Mouse (Mus musculus) hindbrain, embryonic 14.5 days (tissue): ENCODE data around the gene Ppie. TPM values are rescaled to one million over a fixed set of nuclear protein-coding genes. Genes with fewer than 3 reads are reported as not detected.
"Not testable (repeated sequence)": the region's sequence is repeated elsewhere in the genome, so short reads cannot be mapped to it uniquely, and the experiment has no call there.

ENCODE experiments used
- ATAC-seq: fragments of 200-750 bp; cut with Nextera tagmentation; 2 replicates; pipeline ENCODE4 v1.8.0; 2017; ENCODE audit warnings: moderate number of reproducible peaks, mild to moderate bottlenecking, moderate TSS enrichment, moderate library complexity; ENCODE audit not compliant: low FRiP score
- DNase-seq: peaks from one replicate; pipeline ENCODE4 v3.0.0-alpha.2; 2015; ENCODE audit warnings: low spot score
- H3K27ac ChIP-seq: fragments of 300-500 bp; sonication (generic); 2 replicates; pipeline ENCODE4 v1.5.1; 2014; ENCODE audit warnings: mild to moderate bottlenecking, moderate library complexity
- H3K27me3 ChIP-seq: fragments of 300-500 bp; sonication (generic); 2 replicates; pipeline ENCODE4 v1.6.1; 2014; ENCODE audit warnings: mild to moderate bottlenecking, low read length, mixed read lengths; ENCODE audit not compliant: control insufficient read depth, insufficient read depth
- H3K36me3 ChIP-seq: fragments of 300-500 bp; sonication (generic); replicated peaks from 2 replicates; pipeline ENCODE4 v1.6.1; 2014; ENCODE audit not compliant: control insufficient read depth, insufficient read depth
- H3K4me1 ChIP-seq: fragments of 300-500 bp; sonication (generic); replicated peaks from 2 replicates; pipeline ENCODE4 v1.6.1; 2014; ENCODE audit warnings: antibody characterized with exemption, low read length, mixed read lengths; ENCODE audit not compliant: control insufficient read depth, insufficient read depth
- H3K4me2 ChIP-seq: fragments of 300-500 bp; sonication (generic); replicated peaks from 2 replicates; pipeline ENCODE4 v1.6.1; 2014; ENCODE audit warnings: mild to moderate bottlenecking, moderate library complexity
- H3K4me3 ChIP-seq: fragments of 300-500 bp; sonication (generic); replicated peaks from 2 replicates; pipeline ENCODE4 v1.5.1; 2014; ENCODE audit warnings: mild to moderate bottlenecking, low read length
- H3K9ac ChIP-seq: fragments of 300-500 bp; sonication (generic); 2 replicates; pipeline ENCODE4 v1.6.1; 2014
- H3K9me3 ChIP-seq: fragments of 300-500 bp; sonication (generic); 2 replicates; pipeline ENCODE4 v1.6.1; 2016; ENCODE audit warnings: low read length; ENCODE audit not compliant: control insufficient read depth
- WGBS: fragments of 180-500 bp; shearing (Covaris S2); extraction: QIAGEN DNeasy Blood & Tissue Kit; methylation state at CpG from one replicate; pipeline ENCODE4 v1.1.7; 2014; 5-methylcytosine and 5-hydroxymethylcytosine counted together
- polyA plus RNA-seq: library from polyadenylated mRNA; unstranded; fragments of >200 nt; fragmentation: Nextera tagmentation; extraction: Ambion mirVana; gene quantifications from 2 replicates; pipeline ENCODE4 v1.2.1, GENCODE M21; 2014

Gene Ppie
- polyA plus RNA-seq, 1 experiment from 2014 or later = 54.9 TPM

DNA sequence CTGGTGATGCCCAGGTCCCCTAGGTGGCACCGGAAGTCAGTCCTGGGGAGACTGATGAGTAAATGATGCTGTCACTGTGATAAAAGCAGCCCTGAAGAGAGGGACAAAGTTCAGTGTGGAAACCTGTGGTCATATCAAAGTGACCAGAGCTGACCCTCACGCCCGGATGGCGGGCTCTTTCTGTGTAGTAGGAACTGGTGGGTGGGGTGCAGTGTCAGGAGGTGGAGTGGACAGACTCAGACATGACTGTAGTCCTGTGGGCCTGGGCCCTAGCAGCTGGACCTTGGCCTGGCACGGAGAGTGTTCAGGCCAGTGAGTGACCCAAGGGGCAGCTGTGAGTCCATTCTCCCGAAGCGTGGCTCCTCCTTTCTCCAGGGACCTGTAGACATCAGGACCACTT, 33.8 kb downstream of the Ppie start:
- not testable (repeated sequence) for ATAC-seq, H3K4me3 ChIP-seq, H3K4me1 ChIP-seq, H3K27ac ChIP-seq, H3K36me3 ChIP-seq, DNase-seq, H3K9me3 ChIP-seq, H3K4me2 ChIP-seq, H3K9ac ChIP-seq
- H3K27me3 ChIP-seq = peaks cover 35% of the 10 kb centered on the region
- WGBS = 79% methylated on average over 6 of the region's 7 CpGs

DNA sequence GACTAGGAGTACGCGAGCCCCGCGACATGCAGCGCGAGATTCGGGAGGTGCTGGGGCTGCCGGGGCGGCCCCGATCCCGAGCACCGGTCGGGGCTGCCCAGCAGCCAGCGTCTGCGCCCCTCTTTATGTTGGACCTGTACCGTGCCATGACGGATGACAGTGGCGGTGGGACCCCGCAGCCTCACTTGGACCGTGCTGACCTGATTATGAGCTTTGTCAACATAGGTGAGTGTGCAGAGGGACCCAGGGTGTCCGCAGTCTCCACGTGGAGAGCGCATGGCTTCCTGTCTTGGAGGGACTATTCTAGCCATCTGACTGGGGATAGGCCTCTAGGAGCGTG, 34.3 kb downstream of the Ppie start:
- H3K9ac ChIP-seq = no peak overlapping the region
- no peaks in the 10 kb centered on the region for H3K36me3 ChIP-seq
- ATAC-seq (peak; percentile 46; the same call in 1 of the 2 replicates), DNase-seq (no peak)
- H3K9me3 ChIP-seq = no peaks in the 10 kb centered on the region
- H3K27me3 ChIP-seq = peaks cover 35% of the 10 kb centered on the region
- H3K4me3 ChIP-seq = peak overlapping the region; percentile 29
- H3K27ac ChIP-seq = no peak overlapping the region
- 25% methylated on average over 24 of the region's 24 CpGs for WGBS
- peaks cover 7% of the 10 kb centered on the region; the same call in 1 of the 2 replicates for H3K4me1 ChIP-seq
- peak overlapping the region; percentile 51 for H3K4me2 ChIP-seq

DNA sequence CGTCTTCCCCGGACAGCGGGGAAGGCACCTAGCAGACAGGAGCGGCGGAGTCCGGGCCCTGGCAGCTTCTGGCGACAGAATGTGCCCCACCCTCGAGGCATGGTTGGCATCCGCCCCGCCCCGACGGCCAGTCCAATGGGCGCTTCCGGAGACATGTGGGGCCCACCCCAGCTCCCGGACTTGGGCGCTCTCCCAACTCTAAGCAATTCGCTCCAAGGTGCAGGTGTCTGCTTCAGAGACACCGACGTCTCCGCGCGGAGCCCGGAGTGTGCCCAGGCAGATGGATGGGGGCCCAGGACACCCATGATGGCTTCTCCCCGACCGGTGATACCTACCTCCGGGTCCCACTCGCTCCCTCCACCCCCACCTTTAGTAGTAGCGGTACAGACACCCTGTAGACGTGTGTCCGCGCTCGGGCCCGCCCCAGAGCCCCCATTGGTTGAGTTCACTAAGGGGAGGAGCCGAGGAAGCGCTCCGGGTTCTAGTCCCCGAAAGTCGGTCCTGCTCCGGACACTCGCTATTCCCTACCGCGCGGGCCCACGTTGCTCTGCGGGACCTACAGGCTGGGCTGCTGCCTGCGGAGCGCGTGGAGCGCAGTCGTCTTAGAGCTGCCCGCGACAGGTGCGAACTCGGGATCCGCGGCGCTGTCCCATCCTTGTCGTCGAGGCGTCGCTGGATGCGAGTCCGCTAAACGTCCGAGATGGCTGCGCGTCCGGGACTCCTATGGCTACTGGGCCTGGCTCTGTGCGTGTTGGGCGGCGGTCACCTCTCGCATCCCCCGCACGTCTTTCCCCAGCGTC, 34.9 kb downstream of the Ppie start, which contains the start of gene Bmp8b:
Gene Bmp8b (plus strand): TSS at position 515 of the 800 bp plus-strand sequence.
- Histone ChIP-seq H3K9me3 (no peaks in the 10 kb centered on the region), H3K4me3 (peak within 1 kb of the TSS; percentile 29), H3K36me3 (no peaks in the 10 kb centered on the region), H3K9ac (no peak within 1 kb of the TSS), H3K27ac (no peak within 1 kb of the TSS), H3K27me3 (peaks cover 35% of the 10 kb centered on the region), H3K4me2 (peak within 1 kb of the TSS; percentile 51), H3K4me1 (peaks cover 7% of the 10 kb centered on the region; the same call in 1 of the 2 replicates)
- WGBS = 8% methylated on average over 75 of the region's 75 CpGs
- ATAC-seq = peak; percentile 51; the same call in 1 of the 2 replicates
- no peak for DNase-seq

DNA sequence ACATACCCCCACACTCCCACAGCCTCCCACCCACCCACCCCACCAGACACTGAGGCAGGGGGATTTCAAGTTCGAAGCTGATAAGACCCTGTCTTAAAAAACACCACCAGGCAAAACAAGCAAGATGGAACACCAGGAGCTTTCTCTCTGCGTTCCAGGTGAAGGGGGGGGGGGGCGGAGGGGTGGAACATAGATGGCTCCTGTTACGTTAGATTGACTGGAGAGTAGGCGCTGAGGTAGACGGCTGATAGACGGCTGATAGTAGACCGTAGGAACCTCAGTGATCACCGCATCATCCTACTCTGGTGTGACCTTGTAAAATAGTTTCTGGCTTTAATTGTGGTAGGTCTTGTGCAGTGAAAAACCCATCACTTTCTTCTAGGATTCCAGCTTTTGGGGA, 45.9 kb downstream of the Ppie start:
- no peaks in the 10 kb centered on the region for H3K27me3 ChIP-seq
- 79% methylated on average over 8 of the region's 9 CpGs for WGBS
- H3K9ac ChIP-seq = no peak overlapping the region
- H3K36me3 ChIP-seq = no peaks in the 10 kb centered on the region
- H3K4me1 ChIP-seq = no peaks in the 10 kb centered on the region
- no peak for DNase-seq
- no peak overlapping the region for H3K4me3 ChIP-seq
- no peaks in the 10 kb centered on the region for H3K9me3 ChIP-seq
- no peak for ATAC-seq
- no peak overlapping the region for H3K27ac ChIP-seq
- no peak overlapping the region for H3K4me2 ChIP-seq

DNA sequence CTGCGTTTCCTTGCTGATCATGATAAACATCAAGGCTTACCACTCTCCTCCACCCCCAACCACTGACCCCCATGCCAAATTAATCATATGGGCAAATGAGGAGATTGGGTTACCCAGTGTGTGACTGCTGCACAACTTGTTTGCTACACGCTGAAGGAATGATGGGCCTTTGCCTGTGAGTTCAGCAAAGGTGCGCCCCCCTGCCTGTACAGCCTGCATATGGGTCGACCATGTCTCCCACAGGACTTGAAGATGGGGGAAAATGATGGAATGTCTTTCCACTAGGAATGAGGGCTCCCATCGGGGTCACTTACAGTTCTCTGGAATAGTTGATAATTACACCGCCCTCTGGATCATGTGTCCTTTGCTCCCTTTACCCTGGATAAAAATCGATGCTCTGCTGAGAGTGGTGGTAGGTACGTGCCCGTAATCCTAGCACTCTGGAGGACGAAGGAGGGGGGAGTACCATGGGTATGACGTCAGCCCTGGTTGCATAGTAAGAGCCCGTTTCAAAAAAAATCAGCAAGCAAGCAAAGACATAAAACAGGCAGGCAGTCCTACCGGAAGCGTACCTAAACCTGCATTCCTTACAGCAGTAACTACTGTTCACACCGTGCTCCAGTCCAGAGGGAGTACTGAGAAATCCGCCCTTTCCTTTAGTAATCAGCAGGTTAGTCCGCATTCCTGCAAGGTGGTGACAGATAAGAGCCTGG, 46.5 kb downstream of the Ppie start:
- Histone ChIP-seq H3K9me3 (no peaks in the 10 kb centered on the region), H3K4me2 (peak overlapping the region; percentile 7; the same call in 1 of the 2 replicates), H3K36me3 (no peaks in the 10 kb centered on the region), H3K27ac (no peak overlapping the region), H3K4me3 (no peak overlapping the region), H3K9ac (no peak overlapping the region), H3K27me3 (no peaks in the 10 kb centered on the region), H3K4me1 (no peaks in the 10 kb centered on the region)
- ATAC-seq (peak; percentile 37; the same call in 1 of the 2 replicates), DNase-seq (no peak)
- 69% methylated on average over 17 of the region's 17 CpGs for WGBS

DNA sequence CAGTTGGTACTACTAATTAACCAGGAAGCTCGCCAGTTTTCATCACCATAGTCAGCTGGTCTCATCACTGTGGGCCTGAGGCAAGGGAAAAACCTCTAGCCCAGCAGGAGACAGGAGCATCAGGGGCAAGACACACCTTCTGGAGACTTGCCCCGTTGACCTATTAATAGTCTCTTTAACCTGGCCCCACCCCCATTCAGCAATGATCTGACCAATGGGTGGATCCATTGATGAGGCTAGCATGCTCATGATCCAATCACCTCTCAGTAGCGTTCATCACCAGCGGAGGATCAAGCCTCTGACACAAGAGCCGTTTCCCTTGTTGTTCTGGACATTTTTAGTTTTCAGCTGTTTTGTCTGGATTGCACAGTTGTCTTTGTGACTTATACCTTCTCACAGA, 47.1 kb downstream of the Ppie start:
- 73% methylated on average over 5 of the region's 5 CpGs for WGBS
- Histone ChIP-seq H3K9ac (no peak overlapping the region), H3K27me3 (no peaks in the 10 kb centered on the region), H3K36me3 (no peaks in the 10 kb centered on the region), H3K9me3 (no peaks in the 10 kb centered on the region), H3K4me2 (no peak overlapping the region), H3K27ac (no peak overlapping the region), H3K4me1 (no peaks in the 10 kb centered on the region), H3K4me3 (no peak overlapping the region)
- ATAC-seq (no peak), DNase-seq (no peak)

DNA sequence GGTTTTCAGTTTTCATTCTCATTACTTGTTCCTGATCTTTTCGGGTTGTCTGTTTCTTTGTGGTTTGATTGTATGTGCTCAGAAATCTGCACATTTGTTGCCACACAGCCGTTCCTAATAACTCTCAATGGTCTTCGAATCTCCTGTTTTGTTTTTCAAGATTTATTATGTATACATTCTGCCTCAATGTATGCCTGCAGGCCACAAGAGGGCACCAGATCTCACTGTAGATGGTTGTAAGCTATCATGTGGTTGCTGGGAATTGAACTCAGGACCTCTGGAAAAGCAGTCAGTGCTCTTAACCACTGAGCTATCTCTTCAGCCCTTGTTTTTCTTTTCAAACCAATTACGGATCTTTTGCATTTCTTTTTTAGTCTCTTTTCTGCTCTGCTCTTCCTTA, 53.4 kb downstream of the Ppie start:
- Histone ChIP-seq H3K9me3 (no peaks in the 10 kb centered on the region), H3K4me2 (no peak overlapping the region), H3K36me3 (no peaks in the 10 kb centered on the region), H3K4me3 (no peak overlapping the region), H3K27me3 (no peaks in the 10 kb centered on the region), H3K27ac (no peak overlapping the region), H3K4me1 (no peaks in the 10 kb centered on the region), H3K9ac (no peak overlapping the region)
- no peak for DNase-seq
- no peak for ATAC-seq
- WGBS = 94% methylated on average over 4 of the region's 4 CpGs

DNA sequence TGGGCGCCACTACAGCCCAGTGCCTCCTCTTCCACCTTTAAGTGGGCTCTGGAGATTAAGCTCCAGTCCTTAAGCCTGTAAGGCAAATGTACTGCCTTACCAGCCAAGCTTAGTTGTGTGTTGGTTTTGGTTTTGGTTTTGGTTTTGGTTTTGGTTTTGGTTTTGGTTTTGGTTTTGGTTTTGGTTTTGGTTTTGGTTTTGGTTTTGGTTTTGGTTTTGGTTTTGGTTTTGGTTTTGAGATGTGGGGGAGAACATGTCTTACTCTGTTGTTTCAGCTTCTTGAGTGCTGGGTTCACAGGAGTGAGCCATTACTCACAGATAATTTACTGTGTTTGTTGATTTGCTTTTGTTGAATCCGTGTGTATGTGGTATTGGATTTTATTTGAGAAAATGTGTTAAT, 54.5 kb downstream of the Ppie start:
- 85% methylated on average over 2 of the region's 2 CpGs for WGBS

DNA sequence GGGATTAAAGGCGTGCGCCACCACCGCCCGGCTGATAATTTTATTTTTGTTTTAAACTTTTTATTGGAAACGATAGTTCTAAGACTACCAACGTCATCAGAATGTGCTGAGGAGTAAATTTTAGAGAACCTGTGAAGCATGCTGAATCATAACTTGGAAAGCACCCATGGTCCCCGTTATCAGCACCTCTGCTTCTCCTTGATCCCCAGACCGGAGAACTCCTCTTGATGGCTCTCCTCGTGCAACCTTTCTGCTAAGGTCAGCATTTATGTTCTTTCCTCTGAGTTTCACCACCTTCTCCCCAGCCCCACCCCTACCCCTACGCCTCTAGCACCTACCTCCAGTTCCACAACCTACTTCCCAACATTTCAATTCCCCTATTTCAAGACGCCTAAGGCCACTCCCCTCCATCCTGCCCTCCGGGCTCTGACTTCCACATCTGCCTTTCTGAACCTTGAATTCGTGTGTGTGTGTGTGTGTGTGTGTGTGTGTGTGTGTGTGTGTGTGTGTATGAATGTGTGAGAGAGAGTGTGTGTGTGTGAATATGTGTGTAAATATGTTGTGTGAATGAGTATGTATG, 56.3 kb downstream of the Ppie start:
- Histone ChIP-seq H3K27ac (no peak overlapping the region), H3K4me3 (no peak overlapping the region), H3K4me1 (no peaks in the 10 kb centered on the region), H3K27me3 (no peaks in the 10 kb centered on the region), H3K9me3 (no peaks in the 10 kb centered on the region), H3K4me2 (no peak overlapping the region), H3K9ac (no peak overlapping the region), H3K36me3 (no peaks in the 10 kb centered on the region)
- ATAC-seq (no peak), DNase-seq (no peak)
- 72% methylated on average over 13 of the region's 13 CpGs for WGBS

More for the DNA sequence above, 54.5 kb downstream of the Ppie start:
- Histone ChIP-seq H3K36me3 (no peaks in the 10 kb centered on the region), H3K4me2 (no peak overlapping the region), H3K9ac (no peak overlapping the region), H3K4me1 (no peaks in the 10 kb centered on the region), H3K4me3 (no peak overlapping the region), H3K27ac (no peak overlapping the region), H3K9me3 (no peaks in the 10 kb centered on the region), H3K27me3 (no peaks in the 10 kb centered on the region)
- ATAC-seq = no peak
- DNase-seq = no peak
